Mouse (Mus musculus) E14TG2a.4 (cell line): ENCODE results near the gene Bmp8b.

Source experiments
- H3K27me3 ChIP-seq: 2 replicates; pipeline ENCODE4 v1.6.1; 2014; ENCODE audit warnings: low read length, control low read depth; ENCODE audit not compliant: insufficient read depth
- H3K36me3 ChIP-seq: 2 replicates; pipeline ENCODE4 v1.6.1; 2014; ENCODE audit warnings: low read length, control low read depth; ENCODE audit not compliant: insufficient read depth
- H3K4me1 ChIP-seq: replicated peaks from 2 replicates; pipeline ENCODE4 v1.6.1; 2014; ENCODE audit warnings: low read depth, low read length, control low read depth
- H3K4me3 ChIP-seq: replicated peaks from 2 replicates; pipeline ENCODE4 v1.5.1; 2014; ENCODE audit warnings: mild to moderate bottlenecking, low read length
- H3K9me3 ChIP-seq: 2 replicates; pipeline ENCODE4 v1.6.1; 2014; ENCODE audit warnings: low read length, control low read depth
- CTCF ChIP-seq: conservative IDR thresholded peaks from 2 replicates; pipeline ENCODE4 v1.5.1; 2014; ENCODE audit warnings: low read length
- NANOG ChIP-seq: IDR thresholded peaks from 2 replicates; pipeline ENCODE4 v1.6.1; 2014; ENCODE audit warnings: borderline replicate concordance, low read length, mixed read lengths
- POU5F1 ChIP-seq: IDR thresholded peaks from 2 replicates; pipeline ENCODE4 v1.6.1; 2014; ENCODE audit warnings: low read length, borderline replicate concordance

The Bmp8b gene

GRCm38 (mm10) chr4:123121286-123121685 is 16.3 kb downstream of the Bmp8b start:
- no peak for TF ChIP-seq NANOG
- no peak for TF ChIP-seq CTCF
- no peak for TF ChIP-seq POU5F1
- Histone ChIP-seq H3K27me3 (peaks cover 20% of the 10 kb centered on the region), H3K36me3 (peaks cover 33% of the 10 kb centered on the region), H3K9me3 (no peaks in the 10 kb centered on the region), H3K4me1 (no peaks in the 10 kb centered on the region; the same call in 1 of the 2 replicates), H3K4me3 (no peak overlapping the region)

DNA sequence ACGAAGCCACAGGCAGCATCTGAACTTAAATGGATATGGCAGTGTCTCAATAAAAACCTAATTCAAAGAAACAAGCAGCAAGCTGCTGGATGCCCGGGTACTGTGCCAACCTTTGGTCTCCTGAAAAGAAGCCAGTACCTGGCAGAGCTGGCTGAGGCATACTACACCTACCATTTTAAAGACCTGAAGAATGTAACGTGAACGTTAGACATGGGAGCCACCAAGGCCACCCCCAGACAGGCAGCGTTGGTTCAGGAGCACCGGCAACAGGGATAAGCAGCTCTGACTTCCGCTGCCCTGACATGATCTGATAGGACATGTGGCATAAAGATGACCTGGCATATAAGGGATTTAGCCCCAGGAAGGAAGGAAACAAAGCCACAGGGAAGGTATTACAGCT is 21.7 kb downstream of the Bmp8b start:
- Histone ChIP-seq H3K9me3 (no peaks in the 10 kb centered on the region), H3K36me3 (peaks cover 86% of the 10 kb centered on the region), H3K4me3 (no peak overlapping the region), H3K4me1 (no peaks in the 10 kb centered on the region), H3K27me3 (no peaks in the 10 kb centered on the region)
- TF ChIP-seq CTCF: no peak
- no peak for TF ChIP-seq NANOG
- no peak for TF ChIP-seq POU5F1

GRCm38 (mm10) chr4:123127051-123127450 is 22.1 kb downstream of the Bmp8b start:
- TF ChIP-seq CTCF (no peak), NANOG (no peak), POU5F1 (no peak)
- no peaks in the 10 kb centered on the region for H3K27me3 ChIP-seq
- H3K4me1 ChIP-seq: no peaks in the 10 kb centered on the region
- no peak overlapping the region for H3K4me3 ChIP-seq
- peaks cover 87% of the 10 kb centered on the region for H3K36me3 ChIP-seq
- no peaks in the 10 kb centered on the region for H3K9me3 ChIP-seq

- Histone ChIP-seq H3K4me1 (peaks cover 29% of the 10 kb centered on the region), H3K27me3 (no peaks in the 10 kb centered on the region), H3K36me3 (peaks cover 60% of the 10 kb centered on the region), H3K9me3 (no peaks in the 10 kb centered on the region), H3K4me3 (no peak overlapping the region)
- TF ChIP-seq NANOG: no peak
- no peak for TF ChIP-seq POU5F1
- TF ChIP-seq CTCF: no peak
Observed at GRCm38 (mm10) chr4:123137551-123137950, 32.6 kb downstream of the Bmp8b start.

DNA sequence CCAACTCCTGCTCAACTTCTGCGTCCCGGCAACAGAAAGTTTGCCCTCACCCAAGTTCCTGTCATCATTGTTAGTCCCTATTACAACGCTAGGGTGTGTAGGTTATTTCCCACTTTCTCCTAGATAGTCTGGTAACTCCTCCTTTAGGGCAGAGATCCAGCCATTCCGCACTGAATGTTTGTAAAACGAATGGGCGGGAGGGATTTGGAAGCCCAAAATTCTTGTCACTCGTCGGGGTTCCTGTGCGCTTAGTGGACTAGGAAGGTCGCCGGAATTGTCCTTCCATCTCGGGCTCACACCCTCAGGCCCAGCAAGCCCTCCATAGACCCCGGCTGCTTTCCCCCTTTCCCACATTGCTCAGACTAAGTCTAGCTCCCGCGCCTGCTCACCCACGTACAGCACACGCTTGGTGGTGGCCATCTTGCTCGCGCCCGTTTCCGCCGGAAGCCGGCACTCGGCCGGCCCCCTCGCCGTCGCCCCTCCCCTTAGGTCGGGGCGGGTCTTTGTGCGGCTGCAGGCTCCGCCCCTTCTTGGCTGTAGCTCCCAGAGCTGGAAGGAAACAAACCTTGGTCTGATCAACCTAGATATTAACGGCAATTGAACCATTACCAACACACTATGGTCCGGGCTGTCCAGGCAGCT is 34.7 kb downstream of the Bmp8b start, which contains the start of gene Ppie:
Ppie (minus strand) TSS at position 439 of the 642 bp plus-strand sequence.
- TF ChIP-seq CTCF: no peak
- TF ChIP-seq POU5F1: no peak
- TF ChIP-seq NANOG: no peak
- Histone ChIP-seq H3K36me3 (peaks cover 41% of the 10 kb centered on the region), H3K9me3 (no peaks in the 10 kb centered on the region), H3K4me3 (peak within 1 kb of the TSS; percentile 92), H3K27me3 (no peaks in the 10 kb centered on the region; the same call in 1 of the 2 replicates), H3K4me1 (peaks cover 29% of the 10 kb centered on the region)

GRCm38 (mm10) chr4:123147446-123148150 is 42.6 kb downstream of the Bmp8b start:
- peaks cover 18% of the 10 kb centered on the region for H3K27me3 ChIP-seq
- H3K4me1 ChIP-seq: no peaks in the 10 kb centered on the region
- H3K9me3 ChIP-seq: no peaks in the 10 kb centered on the region
- no peaks in the 10 kb centered on the region for H3K36me3 ChIP-seq
- TF ChIP-seq POU5F1 (no peak), CTCF (no peak), NANOG (no peak)
- no peak overlapping the region for H3K4me3 ChIP-seq

GRCm38 (mm10) chr4:123152003-123152402 is 47.0 kb downstream of the Bmp8b start:
- no peaks in the 10 kb centered on the region for H3K4me1 ChIP-seq
- peak; percentile 59 for TF ChIP-seq CTCF
- no peak for TF ChIP-seq NANOG

DNA sequence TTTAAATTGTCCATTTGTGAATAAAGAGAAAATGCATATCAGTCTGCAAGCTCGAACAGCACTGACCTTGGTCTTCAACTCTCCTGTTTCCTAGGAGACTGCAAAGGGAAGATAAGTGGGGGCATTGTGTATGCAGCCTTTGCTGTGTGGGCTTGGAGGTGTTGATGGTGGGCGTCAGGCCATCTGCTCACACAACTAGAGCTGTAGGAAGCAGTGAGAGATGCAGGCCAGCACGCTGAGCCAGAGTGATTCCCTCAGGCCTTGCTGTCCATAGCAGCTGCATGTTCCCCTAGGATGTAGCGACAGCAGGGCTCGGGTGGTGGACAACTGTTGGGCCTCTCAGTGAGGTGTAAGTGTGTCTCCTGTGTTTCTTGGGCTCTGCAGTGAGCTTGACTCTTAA is 48.0 kb downstream of the Bmp8b start:
- Histone ChIP-seq H3K27me3 (peaks cover 2% of the 10 kb centered on the region; the same call in 1 of the 2 replicates), H3K4me3 (no peak overlapping the region), H3K4me1 (no peaks in the 10 kb centered on the region), H3K9me3 (no peaks in the 10 kb centered on the region), H3K36me3 (no peaks in the 10 kb centered on the region)
- TF ChIP-seq POU5F1 (no peak), CTCF (no peak), NANOG (no peak)

More at GRCm38 (mm10) chr4:123152003-123152402, 47.0 kb downstream of the Bmp8b start:
- Histone ChIP-seq H3K27me3 (peaks cover 7% of the 10 kb centered on the region; the same call in 1 of the 2 replicates), H3K36me3 (no peaks in the 10 kb centered on the region), H3K4me3 (no peak overlapping the region), H3K9me3 (no peaks in the 10 kb centered on the region)

DNA sequence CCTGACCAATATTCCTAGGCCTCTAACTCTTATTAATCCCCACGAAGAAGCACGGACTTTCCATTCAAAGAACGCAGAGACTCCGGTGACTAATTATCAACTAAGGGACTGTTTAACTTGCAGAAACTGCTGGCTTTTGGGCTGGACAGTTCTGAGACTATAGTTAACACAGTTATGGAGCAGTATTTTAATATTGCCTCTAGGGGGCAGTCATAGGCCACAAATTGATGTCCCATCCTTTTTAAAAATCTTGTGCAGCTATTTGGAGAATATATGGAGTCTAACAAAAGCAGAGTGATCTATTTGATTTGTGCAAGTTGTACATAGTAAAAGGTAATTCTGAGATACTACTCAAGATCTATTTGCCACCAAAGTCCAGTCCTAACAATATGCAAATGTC is 50.0 kb downstream of the Bmp8b start:
- no peaks in the 10 kb centered on the region for H3K9me3 ChIP-seq
- H3K4me1 ChIP-seq: no peaks in the 10 kb centered on the region
- no peaks in the 10 kb centered on the region for H3K36me3 ChIP-seq
- TF ChIP-seq POU5F1 (no peak), NANOG (no peak), CTCF (peak; percentile 63)
- no peak overlapping the region for H3K4me3 ChIP-seq
- 0 out of 2 replicates have a peak, but pooled peaks cover 4% of the 10 kb centered on the region for H3K27me3 ChIP-seq
